Mouse (Mus musculus) embryonic facial prominence, embryonic 11.5 days (tissue): ENCODE measurements around the gene Ttc19. TPM values are rescaled to one million over a fixed set of nuclear protein-coding genes. Genes with fewer than 3 reads are reported as not detected.

ENCODE experiments used
- ATAC-seq: fragments of 200-750 bp; cut with Nextera tagmentation; replicated peaks from 2 replicates; pipeline ENCODE4 v1.8.0; 2017; ENCODE audit warnings: low read depth; ENCODE audit not compliant: insufficient number of reproducible peaks, low FRiP score, low TSS enrichment
- DNase-seq: peaks from one replicate; pipeline ENCODE4 v3.0.0-alpha.2; 2015; ENCODE audit warnings: low spot score
- H3K27ac ChIP-seq: fragments of 300-500 bp; sonication (generic); replicated peaks from 2 replicates; pipeline ENCODE4 v1.5.1; 2014; ENCODE audit warnings: mild to moderate bottlenecking, low read depth, low read length, control low read depth
- H3K27me3 ChIP-seq: fragments of 300-500 bp; sonication (generic); 2 replicates; pipeline ENCODE4 v1.6.1; 2014; ENCODE audit warnings: mild to moderate bottlenecking, low read length, moderate library complexity, mixed read lengths; ENCODE audit not compliant: control insufficient read depth, insufficient read depth
- H3K36me3 ChIP-seq: fragments of 300-500 bp; sonication (generic); replicated peaks from 2 replicates; pipeline ENCODE4 v1.6.1; 2014; ENCODE audit warnings: low read depth, mild to moderate bottlenecking, low read length, moderate library complexity, mixed read lengths; ENCODE audit not compliant: control insufficient read depth, insufficient read depth
- H3K4me1 ChIP-seq: fragments of 300-500 bp; sonication (generic); 2 replicates; pipeline ENCODE4 v1.6.1; 2014; ENCODE audit warnings: low read length, mixed read lengths; ENCODE audit not compliant: control insufficient read depth, insufficient read depth
- H3K4me2 ChIP-seq: fragments of 300-500 bp; sonication (generic); 2 replicates; pipeline ENCODE4 v1.6.1; 2014; ENCODE audit warnings: low read depth, mild to moderate bottlenecking, control low read depth, low read length, moderate library complexity
- H3K4me3 ChIP-seq: fragments of 300-500 bp; sonication (generic); 2 replicates; pipeline ENCODE4 v1.5.1; 2014; ENCODE audit warnings: low read depth, low read length, control low read depth
- H3K9ac ChIP-seq: fragments of 300-500 bp; sonication (generic); replicated peaks from 2 replicates; pipeline ENCODE4 v1.6.1; 2014; ENCODE audit warnings: mild to moderate bottlenecking, control low read depth, low read length
- H3K9me3 ChIP-seq: fragments of 300-500 bp; sonication (generic); replicated peaks from 2 replicates; pipeline ENCODE4 v1.6.1; 2016; ENCODE audit warnings: mild to moderate bottlenecking, low read length, inconsistent platforms, mixed read lengths; ENCODE audit not compliant: control insufficient read depth
- WGBS: fragments of 180-500 bp; shearing (Covaris S2); extraction: QIAGEN DNeasy Blood & Tissue Kit; methylation state at CpG from one replicate; pipeline ENCODE4 v1.1.7; 2014; 5-methylcytosine and 5-hydroxymethylcytosine counted together
- polyA plus RNA-seq: library from polyadenylated mRNA; unstranded; fragments of >200 nt; fragmentation: Nextera tagmentation; extraction: Ambion mirVana; gene quantifications from 2 replicates; pipeline ENCODE4 v1.2.1, GENCODE M21; 2014

Ttc19 gene
- polyA plus RNA-seq, 1 experiment from 2014 or later = 13.0 TPM

GRCm38 (mm10) chr11:62249266-62250037, 31.8 kb upstream of the Ttc19 start:
- H3K4me3 ChIP-seq = peak overlapping the region; percentile 56
- H3K27me3 ChIP-seq = no peaks in the 10 kb centered on the region
- ATAC-seq = no peak
- peak; percentile 47 for DNase-seq
- H3K27ac ChIP-seq = no peak overlapping the region
- H3K36me3 ChIP-seq = no peaks in the 10 kb centered on the region
- 3% methylated on average over 35 of the region's 35 CpGs for WGBS
- peak overlapping the region; percentile 54 for H3K9ac ChIP-seq
- H3K4me2 ChIP-seq = peak overlapping the region; percentile 99
- H3K9me3 ChIP-seq = no peaks in the 10 kb centered on the region
- H3K4me1 ChIP-seq = 0 out of 2 replicates have a peak, but pooled peaks cover 3% of the 10 kb centered on the region

- H3K36me3 ChIP-seq = no peaks in the 10 kb centered on the region
- H3K27ac ChIP-seq = peak overlapping the region; percentile 43; the same call in 1 of the 2 replicates
- H3K4me3 ChIP-seq = 0 out of 2 replicates have a peak overlapping the region, but pooled peaks have one; percentile 9
- peak; percentile 32; the same call in 1 of the 2 replicates for ATAC-seq
- H3K27me3 ChIP-seq = no peaks in the 10 kb centered on the region
- WGBS = 27% methylated on average over 11 of the region's 11 CpGs
- DNase-seq = peak; percentile 91
- no peaks in the 10 kb centered on the region for H3K9me3 ChIP-seq
- H3K9ac ChIP-seq = 0 out of 2 replicates have a peak overlapping the region, but pooled peaks have one; percentile 18
- H3K4me1 ChIP-seq = 0 out of 2 replicates have a peak, but pooled peaks cover 3% of the 10 kb centered on the region
- H3K4me2 ChIP-seq = peak overlapping the region; percentile 34
Measured at GRCm38 (mm10) chr11:62251047-62251446, 30.2 kb upstream of the Ttc19 start.

- ATAC-seq (no peak), DNase-seq (no peak)
- Histone ChIP-seq H3K36me3 (no peaks in the 10 kb centered on the region), H3K4me1 (0 out of 2 replicates have a peak, but pooled peaks cover 3% of the 10 kb centered on the region), H3K9ac (no peak overlapping the region), H3K9me3 (no peaks in the 10 kb centered on the region), H3K27me3 (no peaks in the 10 kb centered on the region), H3K4me3 (no peak overlapping the region), H3K4me2 (no peak overlapping the region), H3K27ac (no peak overlapping the region)
- WGBS = 76% methylated on average over 5 of the region's 5 CpGs
Measured at GRCm38 (mm10) chr11:62253380-62253779, 27.9 kb upstream of the Ttc19 start.

- Histone ChIP-seq H3K36me3 (no peaks in the 10 kb centered on the region), H3K4me1 (no peaks in the 10 kb centered on the region), H3K4me3 (no peak overlapping the region), H3K9ac (no peak overlapping the region), H3K4me2 (no peak overlapping the region), H3K27me3 (no peaks in the 10 kb centered on the region), H3K27ac (no peak overlapping the region), H3K9me3 (no peaks in the 10 kb centered on the region)
- WGBS = 35% methylated on average over 5 of the region's 5 CpGs
- no peak for ATAC-seq
- DNase-seq = no peak
Measured at GRCm38 (mm10) chr11:62259214-62259613, 22.1 kb upstream of the Ttc19 start.

- Histone ChIP-seq H3K9ac (no peak overlapping the region), H3K36me3 (no peaks in the 10 kb centered on the region), H3K9me3 (no peaks in the 10 kb centered on the region), H3K4me2 (no peak overlapping the region), H3K4me3 (no peak overlapping the region), H3K4me1 (no peaks in the 10 kb centered on the region), H3K27me3 (no peaks in the 10 kb centered on the region), H3K27ac (no peak overlapping the region)
- 82% methylated on average over 7 of the region's 7 CpGs for WGBS
- ATAC-seq (no peak), DNase-seq (no peak)
Measured at GRCm38 (mm10) chr11:62263599-62263998, 17.7 kb upstream of the Ttc19 start.

- WGBS = 84% methylated on average over 7 of the region's 7 CpGs
- no peak overlapping the region for H3K27ac ChIP-seq
- no peak for DNase-seq
- no peak overlapping the region for H3K9ac ChIP-seq
- no peaks in the 10 kb centered on the region for H3K4me1 ChIP-seq
- no peak for ATAC-seq
- H3K4me3 ChIP-seq = no peak overlapping the region
- no peaks in the 10 kb centered on the region for H3K27me3 ChIP-seq
- H3K9me3 ChIP-seq = no peaks in the 10 kb centered on the region
- no peak overlapping the region for H3K4me2 ChIP-seq
- no peaks in the 10 kb centered on the region for H3K36me3 ChIP-seq
Measured at GRCm38 (mm10) chr11:62264018-62264417, 17.3 kb upstream of the Ttc19 start.

- WGBS = 82% methylated on average over 7 of the region's 7 CpGs
Measured at GRCm38 (mm10) chr11:62265642-62266041, 15.6 kb upstream of the Ttc19 start.

GRCm38 (mm10) chr11:62266466-62267214, 14.6 kb upstream of the Ttc19 start:
- Histone ChIP-seq H3K4me2 (no peak overlapping the region), H3K4me1 (no peaks in the 10 kb centered on the region; the same call in 1 of the 2 replicates), H3K4me3 (no peak overlapping the region), H3K9ac (no peak overlapping the region), H3K27me3 (no peaks in the 10 kb centered on the region), H3K36me3 (no peaks in the 10 kb centered on the region), H3K27ac (no peak overlapping the region), H3K9me3 (no peaks in the 10 kb centered on the region)
- DNase-seq = no peak
- no peak for ATAC-seq
- WGBS = 62% methylated on average over 17 of the region's 17 CpGs

More at GRCm38 (mm10) chr11:62265642-62266041, 15.6 kb upstream of the Ttc19 start:
- H3K36me3 ChIP-seq = no peaks in the 10 kb centered on the region
- no peaks in the 10 kb centered on the region for H3K27me3 ChIP-seq
- DNase-seq (no peak), ATAC-seq (no peak)
- no peak overlapping the region for H3K27ac ChIP-seq
- H3K4me3 ChIP-seq = no peak overlapping the region
- H3K4me2 ChIP-seq = no peak overlapping the region
- no peaks in the 10 kb centered on the region for H3K9me3 ChIP-seq
- no peaks in the 10 kb centered on the region; the same call in 1 of the 2 replicates for H3K4me1 ChIP-seq
- no peak overlapping the region for H3K9ac ChIP-seq
